Mouse (Mus musculus) cerebellum, adult 2 months (tissue): ENCODE results near the gene Il16.

Source experiments
- CTCF ChIP-seq: fragments of 200-500 bp; IDR thresholded peaks from 2 replicates; pipeline ENCODE4 v1.5.1; 2011; ENCODE audit warnings: low read depth, mild to moderate bottlenecking, control low read depth, low read length, moderate library complexity, borderline replicate concordance; ENCODE audit not compliant: insufficient read depth
- POLR2A ChIP-seq: fragments of 200-500 bp; IDR thresholded peaks from 2 replicates; pipeline ENCODE4 v1.6.1; 2011; ENCODE audit warnings: low read length, control low read depth, borderline replicate concordance; ENCODE audit not compliant: insufficient read depth

DNA sequence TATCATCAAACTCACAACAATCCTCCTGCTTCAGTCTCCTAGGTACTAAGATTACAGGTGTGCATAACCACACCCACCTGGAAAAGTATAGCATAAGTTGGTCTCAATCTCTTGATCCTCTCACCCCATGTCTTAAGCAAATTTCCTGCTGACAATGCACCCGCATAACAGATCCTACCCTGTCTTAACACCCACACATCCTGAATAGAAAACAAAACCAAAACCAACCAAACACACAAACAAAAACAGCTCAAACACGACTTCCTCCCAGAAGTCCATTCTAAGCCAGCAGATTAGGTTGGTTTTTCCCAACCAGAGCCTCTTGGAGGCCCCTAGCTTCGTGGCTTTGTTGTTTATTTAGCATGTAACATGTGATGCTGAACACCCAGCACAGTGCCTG is 2.8 kb downstream of the Il16 start:
- TF ChIP-seq CTCF (no peak), POLR2A (no peak)
